Mouse (Mus musculus) bone marrow, adult 2 months (tissue): ENCODE data around the gene Efna2.

Experiments used
- CTCF ChIP-seq: fragments of 200-500 bp; IDR thresholded peaks from 2 replicates; pipeline ENCODE4 v1.5.1; 2011; ENCODE audit warnings: low read length, control low read depth; ENCODE audit not compliant: control insufficient read depth, insufficient read depth
- POLR2A ChIP-seq: fragments of 200-500 bp; IDR thresholded peaks from 2 replicates; pipeline ENCODE4 v1.6.1; 2011; ENCODE audit warnings: low read depth, mild to moderate bottlenecking, control low read depth, low read length, borderline replicate concordance; ENCODE audit not compliant: control insufficient read depth

DNA sequence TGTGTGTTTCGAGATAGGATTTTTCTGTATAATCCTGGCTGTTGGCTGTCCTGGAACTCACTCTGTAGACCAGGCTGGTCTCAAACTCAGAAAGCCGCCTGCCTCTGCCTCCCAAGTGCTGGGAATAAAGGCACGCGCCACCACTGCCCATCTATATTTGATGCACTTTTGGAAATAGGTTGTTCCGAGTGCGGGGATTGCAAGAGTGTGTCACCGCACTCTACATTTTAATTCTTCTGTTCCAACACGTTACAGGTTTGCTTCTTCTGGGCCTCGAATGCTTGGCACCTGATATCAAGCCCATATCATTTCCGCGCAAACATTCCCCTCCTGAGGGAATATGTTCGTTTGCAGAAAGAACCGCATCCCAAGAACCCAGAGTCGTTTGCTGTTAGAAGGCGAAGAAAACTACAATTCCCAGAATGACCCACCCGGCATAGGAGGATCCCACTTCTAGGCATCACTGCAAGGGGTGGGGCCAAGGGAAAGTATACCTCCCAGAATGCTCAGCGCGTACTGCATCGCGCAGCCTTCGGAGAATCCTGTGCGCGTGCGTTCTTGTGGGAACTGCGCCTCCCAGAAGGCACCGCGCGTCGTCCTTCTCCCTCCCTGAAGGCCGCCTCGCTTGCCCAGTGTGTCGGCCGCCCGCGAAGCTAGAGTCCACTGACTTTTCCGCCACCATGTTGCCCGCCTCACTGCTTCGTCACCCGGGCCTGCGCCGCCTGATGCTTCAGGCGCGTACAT is 37.3 kb upstream of the Efna2 start:
- peak; percentile 1; the same call in 1 of the 2 replicates for TF ChIP-seq CTCF
- peak; percentile 81; the same call in 1 of the 2 replicates for TF ChIP-seq POLR2A
